Mouse (Mus musculus) limb, embryonic 11.5 days (tissue): Measurements from ENCODE around the gene Pla2g10. TPM values are rescaled to one million over a fixed set of nuclear protein-coding genes. Genes with fewer than 3 reads are reported as not detected.

Experiments
- ATAC-seq: fragments of 200-750 bp; cut with Nextera tagmentation; 2 replicates; pipeline ENCODE4 v1.8.0; 2017; ENCODE audit warnings: low read depth; ENCODE audit not compliant: insufficient number of reproducible peaks, low FRiP score, low TSS enrichment
- DNase-seq: peaks from one replicate; pipeline ENCODE4 v3.0.0-alpha.2; 2015; ENCODE audit warnings: low spot score
- H3K27ac ChIP-seq: fragments of 300-500 bp; sonication (generic); replicated peaks from 2 replicates; pipeline ENCODE4 v1.5.1; 2014; ENCODE audit warnings: low read depth, mild to moderate bottlenecking, low read length
- H3K27me3 ChIP-seq: fragments of 300-500 bp; sonication (generic); 2 replicates; pipeline ENCODE4 v1.6.1; 2014; ENCODE audit warnings: mild to moderate bottlenecking, low read length, mixed read lengths; ENCODE audit not compliant: control insufficient read depth, insufficient read depth
- H3K36me3 ChIP-seq: fragments of 300-500 bp; sonication (generic); 2 replicates; pipeline ENCODE4 v1.6.1; 2014; ENCODE audit warnings: mild to moderate bottlenecking, low read length, moderate library complexity, mixed read lengths; ENCODE audit not compliant: control insufficient read depth, insufficient read depth
- H3K4me1 ChIP-seq: fragments of 300-500 bp; sonication (generic); 2 replicates; pipeline ENCODE4 v1.6.1; 2014; ENCODE audit warnings: low read length, mixed read lengths; ENCODE audit not compliant: control insufficient read depth, insufficient read depth
- H3K4me2 ChIP-seq: fragments of 300-500 bp; sonication (generic); 2 replicates; pipeline ENCODE4 v1.6.1; 2014; ENCODE audit warnings: low read depth, mild to moderate bottlenecking, moderate library complexity; ENCODE audit not compliant: severe bottlenecking
- H3K4me3 ChIP-seq: fragments of 300-500 bp; sonication (generic); 2 replicates; pipeline ENCODE4 v1.5.1; 2014; ENCODE audit warnings: low read depth, low read length
- H3K9ac ChIP-seq: fragments of 300-500 bp; sonication (generic); 2 replicates; pipeline ENCODE4 v1.6.1; 2014; ENCODE audit warnings: mild to moderate bottlenecking, low read length
- H3K9me3 ChIP-seq: fragments of 300-500 bp; sonication (generic); 2 replicates; pipeline ENCODE4 v1.6.1; 2016; ENCODE audit warnings: low read length; ENCODE audit not compliant: control insufficient read depth
- WGBS: fragments of 180-500 bp; shearing (Covaris S2); extraction: QIAGEN DNeasy Blood & Tissue Kit; methylation state at CpG from one replicate; pipeline ENCODE4 v1.1.7; 2014; 5-methylcytosine and 5-hydroxymethylcytosine counted together
- polyA plus RNA-seq: library from polyadenylated mRNA; unstranded; fragments of >200 nt; fragmentation: Nextera tagmentation; extraction: Ambion mirVana; gene quantifications from 2 replicates; pipeline ENCODE4 v1.2.1, GENCODE M21; 2014

Gene Pla2g10
- polyA plus RNA-seq, 1 experiment from 2014 or later, result not detected

DNA sequence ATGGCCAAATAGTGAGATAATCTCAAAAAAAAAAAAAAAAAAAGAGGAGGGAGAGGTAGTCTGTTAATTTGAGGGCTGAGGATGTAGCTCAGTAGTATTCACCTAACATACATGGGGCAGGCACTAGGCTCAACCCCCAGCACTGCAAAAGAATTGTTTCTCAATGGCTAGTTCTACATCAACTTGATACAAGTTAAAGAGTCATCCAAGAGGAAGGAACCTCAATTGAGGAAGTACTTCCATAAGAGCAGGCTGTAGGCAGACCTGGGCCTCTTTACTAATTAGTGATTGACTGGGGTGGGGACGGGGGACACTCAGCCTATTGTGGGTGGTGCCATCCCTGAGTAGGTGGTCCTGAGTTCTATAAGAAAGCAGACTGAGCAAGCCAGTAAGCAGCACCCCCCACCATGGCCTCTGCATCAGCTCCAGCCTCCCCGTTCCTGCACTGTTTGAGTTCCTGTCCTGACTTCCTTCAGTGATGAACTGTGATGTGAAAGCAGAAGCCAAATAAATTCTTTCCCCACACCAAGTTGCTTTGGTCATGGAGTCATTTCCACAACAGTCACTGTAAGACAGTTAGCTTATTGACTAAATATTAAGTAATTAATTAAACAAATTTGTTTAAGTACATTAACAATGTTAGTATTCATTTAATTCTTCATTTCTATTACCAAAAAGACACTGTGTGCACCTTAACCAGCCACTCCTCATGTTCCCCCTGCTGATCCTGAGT, 13.8 kb downstream of the Pla2g10 start:
- Histone ChIP-seq H3K27ac (no peak overlapping the region), H3K4me2 (no peak overlapping the region), H3K4me3 (no peak overlapping the region), H3K36me3 (no peaks in the 10 kb centered on the region), H3K27me3 (no peaks in the 10 kb centered on the region), H3K9me3 (no peaks in the 10 kb centered on the region), H3K9ac (no peak overlapping the region), H3K4me1 (no peaks in the 10 kb centered on the region)
- WGBS, result 86% methylated on average over 2 of the region's 2 CpGs
- ATAC-seq (no peak), DNase-seq (no peak)

DNA sequence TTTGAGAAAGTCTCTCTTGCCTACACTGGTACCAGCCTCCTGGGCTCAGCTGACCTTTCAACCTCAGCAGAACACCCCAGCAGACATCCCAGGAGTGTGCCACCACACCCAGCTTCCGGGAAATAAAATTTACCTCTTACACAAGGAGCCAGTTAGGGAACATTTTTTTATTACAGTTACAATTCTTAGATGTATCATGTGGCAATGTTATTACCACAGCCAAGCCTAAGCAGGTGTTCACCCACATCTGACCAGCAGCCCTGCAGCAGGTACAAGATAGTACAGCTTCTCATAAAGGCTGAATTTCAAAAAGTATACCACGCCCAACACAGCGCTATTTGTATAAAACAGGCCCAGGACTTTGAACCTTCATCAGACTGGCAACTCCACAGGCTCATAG, 15.9 kb downstream of the Pla2g10 start:
- WGBS, result 84% methylated on average over 3 of the region's 3 CpGs
- DNase-seq (no peak), ATAC-seq (no peak)
- Histone ChIP-seq H3K4me1 (no peaks in the 10 kb centered on the region), H3K27ac (no peak overlapping the region), H3K9me3 (no peaks in the 10 kb centered on the region), H3K4me2 (no peak overlapping the region), H3K9ac (no peak overlapping the region), H3K36me3 (no peaks in the 10 kb centered on the region), H3K27me3 (no peaks in the 10 kb centered on the region), H3K4me3 (no peak overlapping the region)

- no peaks in the 10 kb centered on the region for H3K27me3 ChIP-seq
- 93% methylated on average over 10 of the region's 10 CpGs for WGBS
- no peak overlapping the region for H3K9ac ChIP-seq
- ATAC-seq (no peak), DNase-seq (no peak)
- H3K27ac ChIP-seq, result no peak overlapping the region
- no peak overlapping the region for H3K4me2 ChIP-seq
- H3K4me3 ChIP-seq, result no peak overlapping the region
- no peaks in the 10 kb centered on the region for H3K4me1 ChIP-seq
- peaks cover 2% of the 10 kb centered on the region; the same call in 1 of the 2 replicates for H3K36me3 ChIP-seq
- H3K9me3 ChIP-seq, result no peaks in the 10 kb centered on the region
Observed at GRCm38 (mm10) chr16:13704676-13705075, 26.1 kb downstream of the Pla2g10 start.

- H3K27me3 ChIP-seq, result no peaks in the 10 kb centered on the region
- H3K4me2 ChIP-seq, result no peak overlapping the region
- WGBS, result 93% methylated on average over 7 of the region's 7 CpGs
- no peaks in the 10 kb centered on the region for H3K4me1 ChIP-seq
- H3K4me3 ChIP-seq, result no peak overlapping the region
- DNase-seq, result no peak
- H3K36me3 ChIP-seq, result peaks cover 10% of the 10 kb centered on the region; the same call in 1 of the 2 replicates
- H3K27ac ChIP-seq, result no peak overlapping the region
- no peaks in the 10 kb centered on the region for H3K9me3 ChIP-seq
- ATAC-seq, result no peak
- H3K9ac ChIP-seq, result no peak overlapping the region
Observed at GRCm38 (mm10) chr16:13702184-13702583, 28.6 kb downstream of the Pla2g10 start.

DNA sequence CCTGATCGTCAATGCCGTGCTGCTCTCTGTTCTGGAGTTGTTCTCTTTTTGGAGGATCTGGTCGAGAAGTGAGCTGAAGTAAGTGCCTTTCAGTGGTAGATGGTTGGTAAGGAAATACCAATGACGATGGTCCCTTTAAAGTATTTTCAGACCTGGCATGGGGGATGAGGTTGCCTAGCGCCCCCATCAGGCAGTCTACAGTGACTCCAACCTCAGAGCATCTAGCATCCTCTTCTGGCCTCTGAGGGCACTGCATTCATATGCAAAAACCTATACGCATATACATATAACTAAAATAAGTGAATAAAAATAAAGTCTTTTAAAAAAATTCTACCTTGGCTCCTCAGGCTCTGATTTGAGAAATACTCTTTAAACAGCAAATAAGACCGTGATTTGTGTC, 31.8 kb downstream of the Pla2g10 start:
- H3K9me3 ChIP-seq, result no peaks in the 10 kb centered on the region
- H3K4me3 ChIP-seq, result no peak overlapping the region
- H3K27me3 ChIP-seq, result no peaks in the 10 kb centered on the region
- 88% methylated on average over 7 of the region's 7 CpGs for WGBS
- no peaks in the 10 kb centered on the region for H3K4me1 ChIP-seq
- H3K9ac ChIP-seq, result no peak overlapping the region
- H3K27ac ChIP-seq, result no peak overlapping the region
- H3K4me2 ChIP-seq, result no peak overlapping the region
- no peak for DNase-seq
- ATAC-seq, result no peak
- H3K36me3 ChIP-seq, result peaks cover 10% of the 10 kb centered on the region; the same call in 1 of the 2 replicates

DNA sequence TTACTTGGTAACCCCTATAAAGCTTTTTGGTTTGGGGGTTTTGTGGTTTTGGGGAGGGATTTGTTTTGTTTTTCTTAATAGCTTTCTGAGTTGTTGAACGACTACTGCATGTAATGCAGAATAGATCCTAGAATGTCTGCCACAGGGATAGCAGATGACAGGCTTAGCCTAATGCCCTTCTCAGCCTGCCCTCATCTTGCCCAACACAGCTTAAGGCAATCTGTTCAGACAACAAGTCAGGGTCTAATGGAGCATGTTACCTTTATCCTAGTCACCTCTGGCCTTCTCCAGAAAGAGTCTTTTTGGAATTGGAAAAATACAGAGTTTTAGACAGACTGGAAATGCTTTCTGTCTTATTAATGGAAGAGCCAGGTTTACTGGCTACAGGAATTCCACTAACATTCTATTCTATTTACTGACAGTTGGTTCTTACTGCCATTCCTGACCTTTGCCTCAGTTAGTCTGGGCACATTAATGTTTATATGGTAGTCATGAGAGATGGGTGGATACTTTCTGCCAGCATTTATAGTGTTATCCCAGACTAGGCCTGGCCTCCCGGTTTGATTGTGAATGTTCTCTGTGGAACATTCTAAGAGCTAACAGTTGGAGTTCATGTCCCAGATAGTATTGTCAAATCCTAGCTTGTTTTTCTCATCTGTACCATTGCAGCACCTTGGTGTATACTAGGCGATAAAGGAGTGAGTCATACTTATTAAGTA, 52.0 kb downstream of the Pla2g10 start:
- DNase-seq (no peak), ATAC-seq (no peak)
- Histone ChIP-seq H3K27me3 (no peaks in the 10 kb centered on the region), H3K9ac (no peak overlapping the region), H3K9me3 (no peaks in the 10 kb centered on the region), H3K4me3 (no peak overlapping the region), H3K36me3 (peaks cover 2% of the 10 kb centered on the region; the same call in 1 of the 2 replicates), H3K27ac (no peak overlapping the region), H3K4me2 (no peak overlapping the region), H3K4me1 (no peaks in the 10 kb centered on the region)
- 96% methylated on average over 3 of the region's 3 CpGs for WGBS

DNA sequence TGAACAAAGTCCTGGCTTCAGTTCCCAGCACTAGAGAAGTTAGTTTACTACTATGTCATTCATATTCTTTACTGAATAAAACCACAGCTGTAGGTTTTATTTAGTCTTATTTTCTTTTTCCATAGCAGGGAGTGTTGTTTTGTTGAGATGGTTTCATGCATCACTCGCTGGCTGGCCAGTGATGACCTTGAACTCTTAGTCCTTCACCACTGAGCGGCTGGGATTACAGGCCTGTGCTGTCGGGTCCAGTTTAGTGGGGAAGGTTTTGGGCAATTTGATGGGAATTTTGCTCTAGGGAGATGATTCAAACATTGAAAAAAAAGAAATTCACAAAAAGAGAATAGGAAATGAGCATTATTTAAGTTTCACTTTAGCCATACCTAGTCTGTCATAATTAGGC, 56.3 kb downstream of the Pla2g10 start:
- Histone ChIP-seq H3K27me3 (no peaks in the 10 kb centered on the region), H3K27ac (no peak overlapping the region), H3K4me3 (no peak overlapping the region), H3K36me3 (no peaks in the 10 kb centered on the region), H3K9me3 (no peaks in the 10 kb centered on the region), H3K4me2 (no peak overlapping the region), H3K9ac (no peak overlapping the region), H3K4me1 (peaks cover 5% of the 10 kb centered on the region; the same call in 1 of the 2 replicates)
- ATAC-seq (no peak), DNase-seq (no peak)
- WGBS, result 88% methylated on average over 3 of the region's 3 CpGs

DNA sequence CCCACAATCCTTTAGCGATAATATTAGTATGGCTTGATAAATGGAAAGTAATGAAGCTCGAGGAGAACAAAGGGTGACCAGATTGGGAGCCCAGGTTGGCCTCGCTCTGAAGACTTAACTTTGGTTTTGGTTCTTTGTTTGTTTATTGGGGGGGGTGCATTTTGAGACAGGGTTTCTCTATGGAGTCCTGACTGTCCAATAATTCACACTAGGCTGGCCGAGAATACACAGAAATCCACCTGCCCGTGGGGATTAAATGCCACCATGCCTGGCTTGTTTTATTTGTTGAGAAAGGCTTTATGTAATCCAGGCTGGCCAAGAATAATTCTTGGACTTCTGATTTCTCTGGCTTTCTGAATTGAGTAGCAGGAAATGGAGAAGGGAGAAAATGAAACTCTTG, 57.7 kb downstream of the Pla2g10 start:
- DNase-seq (no peak), ATAC-seq (no peak)
- Histone ChIP-seq H3K27me3 (no peaks in the 10 kb centered on the region), H3K36me3 (no peaks in the 10 kb centered on the region), H3K4me1 (peaks cover 5% of the 10 kb centered on the region; the same call in 1 of the 2 replicates), H3K9ac (no peak overlapping the region), H3K4me3 (no peak overlapping the region; the same call in 1 of the 2 replicates), H3K4me2 (peak overlapping the region; percentile 71), H3K27ac (no peak overlapping the region), H3K9me3 (no peaks in the 10 kb centered on the region)
- 88% methylated on average over 5 of the region's 5 CpGs for WGBS
